Mouse (Mus musculus) right cerebral cortex, postnatal 4 days (tissue): ENCODE measurements around the gene Adam11.

Source experiments
- DNase-seq: peaks from one replicate; pipeline ENCODE4 v3.0.0-alpha.2; 2022

Adam11 gene

DNA sequence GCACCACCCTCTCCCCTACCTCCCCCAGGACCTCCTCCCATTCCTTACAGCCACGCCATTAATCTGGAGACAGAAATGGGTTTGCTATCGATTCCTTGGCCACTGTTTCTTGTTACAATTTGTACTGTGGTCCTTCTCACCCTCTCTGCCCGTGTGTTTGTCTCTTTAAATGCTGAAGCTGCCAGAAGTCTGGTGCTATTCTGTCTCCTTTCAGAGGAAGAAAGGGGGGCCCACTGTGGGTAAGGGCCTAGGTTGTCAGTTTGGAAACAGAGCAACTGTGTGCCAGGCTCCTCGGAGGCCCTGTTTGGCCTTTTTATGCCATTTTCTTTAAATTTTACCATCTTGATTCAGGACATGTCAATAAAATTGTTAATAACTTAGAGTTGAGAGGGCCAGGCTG, 6.8 kb upstream of the Adam11 start:
- DNase-seq, result no peak

DNA sequence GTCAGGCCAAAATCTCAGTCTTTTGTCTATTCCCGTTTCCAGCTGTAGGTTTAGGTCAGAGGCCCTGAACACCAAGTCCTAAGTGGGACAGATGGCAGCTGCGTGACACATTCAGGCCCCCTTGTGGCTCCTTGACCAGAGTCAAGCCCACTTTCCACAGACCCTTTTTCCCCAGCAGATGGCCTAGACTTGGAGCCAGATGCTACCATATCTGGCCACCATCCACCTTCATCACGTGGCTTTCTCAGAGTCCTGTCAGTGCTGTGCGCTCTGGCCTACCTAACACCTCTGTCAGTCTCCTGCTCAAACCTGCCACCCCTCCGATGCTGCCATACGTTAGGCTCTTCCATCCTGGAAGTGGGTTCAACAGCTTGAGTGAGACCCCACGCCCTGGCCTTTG, 5.8 kb upstream of the Adam11 start:
- no peak for DNase-seq

GRCm38 (mm10) chr11:102758977-102759376, 2.3 kb upstream of the Adam11 start:
- DNase-seq, result no peak

DNA sequence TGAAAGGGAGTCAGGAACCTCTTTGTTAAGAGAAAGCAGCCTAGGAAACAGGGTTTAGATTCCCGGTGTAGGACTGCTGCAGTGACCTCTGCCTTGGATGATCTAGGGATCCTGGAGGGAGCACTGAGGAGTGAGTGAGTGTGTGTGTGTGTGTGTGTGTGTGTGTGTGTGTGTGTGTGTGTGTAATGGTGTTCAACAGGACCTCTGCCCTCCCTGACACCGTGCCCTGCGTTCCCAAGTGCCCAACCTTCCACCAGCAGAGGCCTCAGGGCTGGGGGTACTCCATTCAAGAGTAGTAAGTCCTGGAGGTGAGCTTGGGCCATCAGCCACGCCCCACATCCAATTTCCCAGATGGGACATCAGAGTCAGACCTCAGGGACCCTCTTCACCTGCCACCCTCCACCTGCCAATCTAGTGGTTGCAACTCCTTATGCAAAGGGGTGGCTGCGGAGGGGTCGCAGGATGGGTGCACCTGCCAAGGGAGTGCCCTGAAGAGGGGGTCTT, 382 bp upstream of the Adam11 start:
- no peak for DNase-seq

- DNase-seq, result no peak
These were observed 1.0 kb downstream of the Adam11 start for GRCm38 (mm10) chr11:102762248-102762647.

GRCm38 (mm10) chr11:102763009-102763767, 1.9 kb downstream of the Adam11 start:
- DNase-seq, result no peak

- no peak for DNase-seq
These were observed 4.2 kb downstream of the Adam11 start for GRCm38 (mm10) chr11:102765416-102765815.

- DNase-seq, result no peak
These were observed 5.9 kb downstream of the Adam11 start for GRCm38 (mm10) chr11:102767055-102767670.

DNA sequence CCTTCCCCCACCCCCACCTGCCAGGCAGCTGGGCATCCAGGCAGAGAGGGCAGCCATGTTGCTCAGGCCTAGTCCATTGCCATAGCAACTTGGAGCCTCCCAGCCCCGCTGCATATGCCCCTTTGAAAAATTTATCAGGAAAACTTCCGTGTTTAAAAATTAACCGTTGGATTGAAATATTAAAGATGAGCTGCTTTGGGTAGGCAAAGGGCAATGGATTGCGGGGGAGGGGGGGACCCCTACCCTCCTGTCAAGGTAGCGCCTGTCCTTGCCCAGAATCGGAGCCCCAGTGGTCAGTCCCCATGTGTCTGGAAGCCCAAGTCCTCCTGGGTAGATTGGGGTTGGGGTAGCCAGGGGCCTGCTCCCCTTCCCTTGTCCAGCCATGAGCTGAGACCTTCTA, 7.9 kb downstream of the Adam11 start:
- no peak for DNase-seq

GRCm38 (mm10) chr11:102769993-102770661, 8.9 kb downstream of the Adam11 start:
- no peak for DNase-seq

- DNase-seq, result no peak
These were observed 9.6 kb downstream of the Adam11 start for GRCm38 (mm10) chr11:102770662-102771435.

GRCm38 (mm10) chr11:102771916-102772714, 10.9 kb downstream of the Adam11 start:
- DNase-seq, result no peak

- no peak for DNase-seq
These were observed 11.8 kb downstream of the Adam11 start for GRCm38 (mm10) chr11:102772771-102773700.

DNA sequence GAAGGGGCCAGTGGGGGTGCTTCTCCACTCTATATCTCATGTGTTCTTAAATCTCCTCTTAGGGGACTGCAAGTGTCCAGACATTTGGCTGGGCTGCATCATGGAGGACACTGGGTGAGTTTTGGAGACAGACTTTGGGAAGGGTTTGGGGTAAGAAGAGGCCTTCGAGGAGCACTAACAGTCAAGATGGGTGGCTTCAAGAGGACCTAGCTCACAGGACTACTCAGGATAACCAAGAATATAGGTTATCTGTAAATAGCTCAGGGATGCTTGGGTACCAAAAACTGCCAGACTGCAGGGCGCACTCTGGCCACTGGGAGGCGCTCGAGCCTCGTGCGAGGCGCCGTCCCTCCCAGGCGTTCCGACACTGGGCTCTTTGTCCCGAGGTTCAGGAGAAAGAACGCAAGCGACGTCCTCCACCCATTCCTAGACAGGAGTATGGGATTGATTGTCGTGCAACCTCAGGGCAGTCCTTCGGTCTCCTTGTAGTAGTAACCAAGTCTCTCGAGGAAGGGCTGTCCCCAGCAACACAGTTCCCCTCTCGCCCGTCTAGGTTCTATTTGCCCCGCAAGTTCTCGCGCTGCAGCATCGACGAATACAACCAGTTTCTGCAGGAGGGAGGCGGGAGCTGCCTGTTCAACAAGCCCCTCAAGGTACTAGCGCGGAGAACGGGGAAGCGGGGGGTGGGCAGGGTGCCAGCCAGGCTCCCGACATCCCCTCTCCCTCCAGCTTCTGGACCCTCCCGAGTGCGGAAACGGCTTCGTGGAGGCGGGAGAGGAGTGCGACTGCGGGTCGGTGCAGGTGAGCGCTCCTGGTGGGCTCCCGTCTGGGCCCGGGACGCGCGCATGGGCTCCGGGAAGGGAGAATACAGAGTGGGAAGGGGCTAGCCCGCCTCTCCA, 12.7 kb downstream of the Adam11 start:
- DNase-seq, result peak; percentile 96

DNA sequence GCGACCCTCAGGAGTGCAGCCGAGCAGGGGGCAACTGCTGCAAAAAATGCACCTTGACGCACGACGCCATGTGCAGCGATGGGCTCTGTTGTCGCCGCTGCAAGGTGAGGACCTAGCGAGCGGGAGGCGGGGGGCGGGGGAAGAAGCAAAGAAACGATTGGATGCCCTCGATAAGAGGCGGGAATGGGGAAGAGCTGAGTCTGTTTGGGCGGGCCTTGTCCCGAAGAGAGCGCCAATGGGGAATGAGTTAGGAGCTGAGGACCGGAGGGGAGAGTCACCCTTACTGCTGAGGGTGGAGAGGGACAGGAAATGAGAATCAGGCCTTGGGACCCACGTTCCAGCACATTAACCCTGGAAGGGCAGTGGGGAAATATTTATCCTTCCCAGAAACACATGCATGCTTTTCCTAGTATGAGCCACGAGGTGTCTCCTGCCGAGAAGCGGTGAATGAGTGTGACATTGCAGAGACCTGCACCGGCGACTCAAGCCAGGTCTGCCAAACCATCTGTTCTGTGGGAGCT, 13.4 kb downstream of the Adam11 start:
- peak; percentile 82 for DNase-seq

DNA sequence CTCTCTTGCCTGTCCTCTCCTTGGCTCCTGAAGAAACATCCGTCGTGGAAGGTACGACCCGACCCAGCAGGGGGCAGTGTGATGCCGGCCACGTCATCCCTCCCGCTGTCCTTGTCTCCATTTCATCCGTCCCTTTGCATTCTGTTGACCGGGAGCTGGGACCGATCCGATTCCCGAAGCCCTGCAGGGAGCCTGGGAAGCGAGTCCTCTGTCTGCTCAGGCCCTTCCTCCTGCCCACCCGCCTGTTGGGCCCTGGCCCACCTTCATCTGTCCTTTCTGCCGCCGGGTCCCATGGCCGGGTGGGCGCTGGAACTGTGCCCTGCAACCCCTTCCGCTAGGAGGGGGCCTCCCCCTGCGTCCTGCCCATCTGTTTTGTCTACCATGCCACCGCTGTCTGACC, 16.4 kb downstream of the Adam11 start:
- DNase-seq, result peak; percentile 88

DNA sequence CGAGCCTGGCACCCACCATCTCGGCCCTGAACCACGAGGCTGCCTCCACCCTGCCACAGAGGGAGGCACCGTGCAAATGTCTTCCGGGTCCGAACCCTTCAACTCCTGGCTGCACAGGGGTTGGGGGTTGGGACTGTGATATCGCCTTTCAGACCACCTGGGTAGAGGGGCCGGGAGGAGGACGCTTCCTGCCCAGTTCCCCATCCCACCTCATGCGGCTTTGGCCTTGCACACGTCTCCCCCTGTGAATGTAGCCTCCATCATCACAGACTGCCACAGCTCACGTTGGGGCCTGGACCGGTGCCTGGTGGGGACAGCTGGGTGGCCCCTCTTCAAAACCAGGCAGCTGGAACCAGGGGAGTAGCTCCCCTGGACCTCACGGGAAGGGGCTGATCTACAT, 16.9 kb downstream of the Adam11 start:
- no peak for DNase-seq

DNA sequence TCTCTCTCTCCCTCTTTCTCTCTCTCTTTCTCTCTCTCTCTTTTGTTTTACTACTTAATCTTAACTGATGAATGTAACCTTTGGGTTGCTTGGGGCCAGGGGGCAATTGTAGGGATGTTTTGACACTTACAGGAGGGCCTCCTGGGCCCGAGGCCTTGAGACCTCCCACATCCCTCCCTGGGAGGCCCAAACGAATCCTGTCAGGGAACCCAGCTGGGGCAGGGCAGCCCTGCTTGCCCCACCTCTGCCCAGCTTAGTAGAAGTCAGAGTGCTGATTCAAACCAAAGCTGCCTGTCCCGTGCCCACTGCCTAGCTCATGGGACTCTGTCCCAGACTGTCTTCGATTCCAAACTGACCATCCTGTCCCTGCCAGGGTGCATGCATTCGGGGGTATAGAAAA, 17.4 kb downstream of the Adam11 start:
- DNase-seq, result no peak

GRCm38 (mm10) chr11:102779081-102779638, 17.9 kb downstream of the Adam11 start:
- no peak for DNase-seq
